Mouse (Mus musculus) CH12.LX (cell line): ENCODE data around the gene Scgb3a1.

Experiments used
- BHLHE40 ChIP-seq: IDR thresholded peaks from 2 replicates; pipeline ENCODE4 v1.6.1; 2011; ENCODE audit warnings: mild to moderate bottlenecking, low read depth, low read length, improper control_type of control experiment
- CHD2 ChIP-seq: IDR thresholded peaks from 2 replicates; pipeline ENCODE4 v1.6.1; 2011; ENCODE audit warnings: low read length, improper control_type of control experiment
- CTCF ChIP-seq, 2 experiments: IDR thresholded peaks in 1 of 2; conservative IDR thresholded peaks in 1 of 2; 2 replicates each; pipeline ENCODE4 v1.5.1; 2011 to 2012; ENCODE audit warnings: low read depth in 2 of 2, low read length in 2 of 2, improper control_type of control experiment in 1 of 2, inconsistent platforms in 1 of 2, mild to moderate bottlenecking in 1 of 2, moderate library complexity in 1 of 2
- EP300 ChIP-seq: IDR thresholded peaks from 2 replicates; pipeline ENCODE4 v1.6.1; 2011; ENCODE audit warnings: low read length, improper control_type of control experiment
- GABPA ChIP-seq: IDR thresholded peaks from 2 replicates; pipeline ENCODE4 v1.6.1; 2012; ENCODE audit warnings: low read depth, low read length, improper control_type of control experiment, inconsistent platforms; ENCODE audit not compliant: insufficient replicate concordance
- KAT2A ChIP-seq: IDR thresholded peaks from 2 replicates; pipeline ENCODE4 v1.6.1; 2012; ENCODE audit warnings: low read length, improper control_type of control experiment, inconsistent platforms; ENCODE audit not compliant: insufficient replicate concordance
- MAZ ChIP-seq: IDR thresholded peaks from 2 replicates; pipeline ENCODE4 v1.6.1; 2012; ENCODE audit warnings: low read depth, mild to moderate bottlenecking, inconsistent platforms, low read length, improper control_type of control experiment, moderate library complexity
- MXI1 ChIP-seq: IDR thresholded peaks from 2 replicates; pipeline ENCODE4 v1.6.1; 2011; ENCODE audit warnings: mild to moderate bottlenecking, low read depth, low read length, improper control_type of control experiment
- NRF1 ChIP-seq: IDR thresholded peaks from 2 replicates; pipeline ENCODE4 v1.6.1; 2014; ENCODE audit warnings: low read depth, mild to moderate bottlenecking, inconsistent platforms, low read length, improper control_type of control experiment, moderate library complexity
- POLR2A ChIP-seq: IDR thresholded peaks from 2 replicates; pipeline ENCODE4 v1.6.1; 2011; ENCODE audit warnings: low read depth, mild to moderate bottlenecking, improper control_type of control experiment, low read length
- RCOR1 ChIP-seq: conservative IDR thresholded peaks from 2 replicates; pipeline ENCODE4 v1.6.1; 2012; ENCODE audit warnings: low read depth, mild to moderate bottlenecking, inconsistent platforms, low read length, improper control_type of control experiment
- TBP ChIP-seq: conservative IDR thresholded peaks from 2 replicates; pipeline ENCODE4 v1.6.1; 2011; ENCODE audit warnings: low read depth, low read length, improper control_type of control experiment
- ZNF384 ChIP-seq: IDR thresholded peaks from 2 replicates; pipeline ENCODE4 v1.6.1; 2012; ENCODE audit warnings: low read depth, low read length, improper control_type of control experiment, inconsistent platforms

- TF ChIP-seq NRF1 (no peak), EP300 (no peak), MAZ (no peak), POLR2A (no peak), CHD2 (no peak), RCOR1 (no peak), MXI1 (no peak), CTCF (conservative IDR thresholded peaks at IDR 0.05 in 1 of 2, IDR thresholded peaks at IDR 0.05 in 1 of 2; ENCODE audit: low read depth in 2 of 2, low read length in 2 of 2) (no peak), GABPA (no peak), KAT2A (no peak), BHLHE40 (no peak), TBP (no peak), ZNF384 (no peak)
Observed at GRCm38 (mm10) chr11:49655501-49655900, 7.9 kb upstream of the Scgb3a1 start.
